Mouse (Mus musculus) limb, embryonic 15.5 days (tissue): Measurements from ENCODE around the gene Timd2. TPM values are rescaled to one million over a fixed set of nuclear protein-coding genes. Genes with fewer than 3 reads are reported as not detected.
"Not testable (repeated sequence)": the region's sequence is repeated elsewhere in the genome, so short reads cannot be mapped to it uniquely, and the experiment has no call there.

Source experiments
- ATAC-seq: fragments of 200-750 bp; cut with Nextera tagmentation; 2 replicates; pipeline ENCODE4 v1.8.0; 2017; ENCODE audit warnings: low read depth, moderate TSS enrichment; ENCODE audit not compliant: insufficient number of reproducible peaks, low FRiP score, low TSS enrichment
- H3K27ac ChIP-seq: fragments of 300-500 bp; sonication (generic); 2 replicates; pipeline ENCODE4 v1.5.1; 2015; ENCODE audit warnings: moderate library complexity, mild to moderate bottlenecking, inconsistent platforms
- H3K27me3 ChIP-seq: fragments of 300-500 bp; sonication (generic); 2 replicates; pipeline ENCODE4 v1.6.1; 2015; ENCODE audit warnings: inconsistent platforms
- H3K36me3 ChIP-seq: fragments of 300-500 bp; sonication (generic); 2 replicates; pipeline ENCODE4 v1.6.1; 2015; ENCODE audit warnings: inconsistent platforms
- H3K4me1 ChIP-seq: fragments of 300-500 bp; sonication (generic); 2 replicates; pipeline ENCODE4 v1.6.1; 2015; ENCODE audit warnings: inconsistent platforms
- H3K4me2 ChIP-seq: fragments of 300-500 bp; sonication (generic); 2 replicates; pipeline ENCODE4 v1.6.1; 2015; ENCODE audit warnings: mild to moderate bottlenecking, inconsistent platforms
- H3K4me3 ChIP-seq: fragments of 300-500 bp; sonication (generic); 2 replicates; pipeline ENCODE4 v1.5.1; 2015; ENCODE audit warnings: mild to moderate bottlenecking, inconsistent platforms
- H3K9ac ChIP-seq: fragments of 300-500 bp; sonication (generic); 2 replicates; pipeline ENCODE4 v1.6.1; 2015; ENCODE audit warnings: inconsistent platforms
- H3K9me3 ChIP-seq: fragments of 300-500 bp; sonication (generic); 2 replicates; pipeline ENCODE4 v1.6.1; 2016; ENCODE audit warnings: inconsistent platforms
- WGBS: fragments of 180-500 bp; shearing (Covaris S2); methylation state at CpG from one replicate; pipeline ENCODE4 v1.1.7; 2015; 5-methylcytosine and 5-hydroxymethylcytosine counted together
- polyA plus RNA-seq: library from polyadenylated mRNA; unstranded; fragments of >200 nt; fragmentation: Nextera tagmentation; extraction: Ambion mirVana; gene quantifications from 2 replicates; pipeline ENCODE4 v1.2.1, GENCODE M21; 2015

Gene Timd2
- polyA plus RNA-seq, 1 experiment from 2014 or later: 0.14 TPM

- no peak overlapping the region for H3K4me3 ChIP-seq
- H3K9me3 ChIP-seq: no peaks in the 10 kb centered on the region
- no peak overlapping the region for H3K4me2 ChIP-seq
- WGBS: 79% methylated on average over 5 of the region's 5 CpGs
- no peaks in the 10 kb centered on the region for H3K27me3 ChIP-seq
- no peak for ATAC-seq
- H3K9ac ChIP-seq: no peak overlapping the region
- no peak overlapping the region for H3K27ac ChIP-seq
- no peaks in the 10 kb centered on the region for H3K36me3 ChIP-seq
- no peaks in the 10 kb centered on the region for H3K4me1 ChIP-seq
Measured at GRCm38 (mm10) chr11:46698830-46699229, 8.0 kb downstream of the Timd2 start.

- no peak overlapping the region for H3K9ac ChIP-seq
- no peaks in the 10 kb centered on the region for H3K36me3 ChIP-seq
- 80% methylated on average over 6 of the region's 6 CpGs for WGBS
- no peaks in the 10 kb centered on the region for H3K27me3 ChIP-seq
- no peaks in the 10 kb centered on the region for H3K9me3 ChIP-seq
- no peak overlapping the region for H3K27ac ChIP-seq
- H3K4me2 ChIP-seq: no peak overlapping the region
- no peak overlapping the region for H3K4me3 ChIP-seq
- H3K4me1 ChIP-seq: no peaks in the 10 kb centered on the region
- ATAC-seq: no peak
Measured at GRCm38 (mm10) chr11:46698278-46698655, 8.6 kb downstream of the Timd2 start.

- H3K9ac ChIP-seq: no peak overlapping the region
- H3K4me2 ChIP-seq: no peak overlapping the region
- no peaks in the 10 kb centered on the region for H3K27me3 ChIP-seq
- H3K9me3 ChIP-seq: no peaks in the 10 kb centered on the region
- 77% methylated on average over 5 of the region's 5 CpGs for WGBS
- H3K4me1 ChIP-seq: no peaks in the 10 kb centered on the region
- no peak overlapping the region for H3K27ac ChIP-seq
- no peak overlapping the region for H3K4me3 ChIP-seq
- ATAC-seq: no peak
- H3K36me3 ChIP-seq: no peaks in the 10 kb centered on the region
Measured at GRCm38 (mm10) chr11:46697433-46698277, 9.2 kb downstream of the Timd2 start.

GRCm38 (mm10) chr11:46695849-46696248, 11.0 kb downstream of the Timd2 start:
- H3K4me2 ChIP-seq, ATAC-seq, H3K36me3 ChIP-seq, H3K4me1 ChIP-seq, H3K9me3 ChIP-seq, H3K9ac ChIP-seq, H3K4me3 ChIP-seq, H3K27ac ChIP-seq, H3K27me3 ChIP-seq: not testable (repeated sequence)
- 76% methylated on average over 2 of the region's 2 CpGs for WGBS

GRCm38 (mm10) chr11:46690136-46690535, 16.7 kb downstream of the Timd2 start:
- H3K9me3 ChIP-seq: no peaks in the 10 kb centered on the region
- H3K36me3 ChIP-seq: no peaks in the 10 kb centered on the region
- no peak overlapping the region for H3K9ac ChIP-seq
- 78% methylated on average over 2 of the region's 2 CpGs for WGBS
- H3K27ac ChIP-seq: no peak overlapping the region
- no peak for ATAC-seq
- no peaks in the 10 kb centered on the region for H3K27me3 ChIP-seq
- no peak overlapping the region for H3K4me3 ChIP-seq
- H3K4me2 ChIP-seq: no peak overlapping the region
- H3K4me1 ChIP-seq: no peaks in the 10 kb centered on the region

GRCm38 (mm10) chr11:46683723-46684122, 23.1 kb downstream of the Timd2 start:
- Histone ChIP-seq H3K9me3 (no peaks in the 10 kb centered on the region), H3K27ac (no peak overlapping the region), H3K4me1 (no peaks in the 10 kb centered on the region), H3K9ac (no peak overlapping the region), H3K4me2 (no peak overlapping the region), H3K27me3 (no peaks in the 10 kb centered on the region), H3K36me3 (no peaks in the 10 kb centered on the region), H3K4me3 (no peak overlapping the region)
- no peak for ATAC-seq
- 59% methylated on average over 4 of the region's 4 CpGs for WGBS

- Histone ChIP-seq H3K36me3 (no peaks in the 10 kb centered on the region), H3K27ac (no peak overlapping the region), H3K9ac (no peak overlapping the region), H3K4me2 (no peak overlapping the region), H3K4me1 (no peaks in the 10 kb centered on the region), H3K9me3 (no peaks in the 10 kb centered on the region), H3K4me3 (no peak overlapping the region), H3K27me3 (no peaks in the 10 kb centered on the region)
- ATAC-seq: no peak
- WGBS: 74% methylated on average over 1 of the region's 1 CpGs
Measured at GRCm38 (mm10) chr11:46682842-46683241, 24.0 kb downstream of the Timd2 start.

GRCm38 (mm10) chr11:46667938-46668337, 38.9 kb downstream of the Timd2 start:
- 77% methylated on average over 2 of the region's 2 CpGs for WGBS
- Histone ChIP-seq H3K9me3 (no peaks in the 10 kb centered on the region), H3K36me3 (no peaks in the 10 kb centered on the region), H3K27me3 (no peaks in the 10 kb centered on the region), H3K4me2 (no peak overlapping the region), H3K4me3 (no peak overlapping the region), H3K4me1 (no peaks in the 10 kb centered on the region), H3K9ac (no peak overlapping the region), H3K27ac (no peak overlapping the region)
- ATAC-seq: no peak

GRCm38 (mm10) chr11:46667105-46667504, 39.8 kb downstream of the Timd2 start:
- Histone ChIP-seq H3K4me1 (no peaks in the 10 kb centered on the region), H3K27ac (no peak overlapping the region), H3K27me3 (no peaks in the 10 kb centered on the region), H3K9ac (no peak overlapping the region), H3K4me3 (no peak overlapping the region), H3K36me3 (no peaks in the 10 kb centered on the region), H3K4me2 (no peak overlapping the region), H3K9me3 (no peaks in the 10 kb centered on the region)
- no peak for ATAC-seq
- WGBS: 90% methylated on average over 3 of the region's 3 CpGs

GRCm38 (mm10) chr11:46665599-46666522, 41.0 kb downstream of the Timd2 start:
- H3K36me3 ChIP-seq: no peaks in the 10 kb centered on the region
- no peak for ATAC-seq

GRCm38 (mm10) chr11:46663215-46663614, 43.6 kb downstream of the Timd2 start:
- Histone ChIP-seq H3K4me1 (no peaks in the 10 kb centered on the region), H3K9ac (no peak overlapping the region), H3K4me2 (no peak overlapping the region), H3K9me3 (no peaks in the 10 kb centered on the region), H3K4me3 (no peak overlapping the region), H3K36me3 (no peaks in the 10 kb centered on the region), H3K27me3 (no peaks in the 10 kb centered on the region), H3K27ac (no peak overlapping the region)
- ATAC-seq: no peak
- 70% methylated on average over 4 of the region's 4 CpGs for WGBS

More at GRCm38 (mm10) chr11:46665599-46666522, 41.0 kb downstream of the Timd2 start:
- Histone ChIP-seq H3K4me2 (no peak overlapping the region), H3K9ac (no peak overlapping the region), H3K27ac (no peak overlapping the region), H3K27me3 (no peaks in the 10 kb centered on the region), H3K4me1 (no peaks in the 10 kb centered on the region), H3K4me3 (no peak overlapping the region), H3K9me3 (no peaks in the 10 kb centered on the region)
- 62% methylated on average over 6 of the region's 6 CpGs for WGBS

GRCm38 (mm10) chr11:46652476-46652875, 54.4 kb downstream of the Timd2 start:
- H3K9ac ChIP-seq: no peak overlapping the region
- H3K9me3 ChIP-seq: no peaks in the 10 kb centered on the region
- no peaks in the 10 kb centered on the region for H3K4me1 ChIP-seq
- no peak for ATAC-seq
- H3K36me3 ChIP-seq: no peaks in the 10 kb centered on the region
- no peak overlapping the region for H3K4me3 ChIP-seq
- no peak overlapping the region for H3K27ac ChIP-seq
- H3K4me2 ChIP-seq: no peak overlapping the region
- 85% methylated on average over 3 of the region's 3 CpGs for WGBS
- no peaks in the 10 kb centered on the region for H3K27me3 ChIP-seq
